13 mouse cellular contexts compared by ENCODE assay signal in the genomic region with DNA sequence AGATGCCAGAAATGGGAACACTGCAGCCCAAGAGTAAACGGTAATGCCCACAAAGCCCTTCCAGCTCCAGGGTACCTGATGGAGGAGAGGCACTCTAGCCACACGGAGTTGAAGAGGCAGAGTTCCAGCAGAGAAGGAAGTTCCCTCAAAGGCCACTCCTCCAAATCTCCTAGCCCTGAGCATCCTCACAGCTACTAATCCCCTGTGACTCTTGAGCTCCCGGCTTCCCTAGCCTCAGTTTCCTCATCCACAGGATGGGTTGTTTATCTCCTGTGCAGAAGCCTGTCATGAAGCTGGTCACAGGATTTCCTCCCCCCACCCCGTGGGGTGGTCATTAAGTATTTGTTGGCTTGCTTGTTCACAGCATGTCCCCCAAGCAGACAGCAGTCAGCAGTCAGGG. TPM values are rescaled to one million over a fixed set of nuclear protein-coding genes. Genes with fewer than 3 reads are reported as not detected.
DNase-seq lines count a peak whose midpoint lies in the region; ATAC-seq and TF ChIP-seq lines count a peak whose summit lies in the region.
"Had no signal": no experiment of that assay in that cellular context is flagged by ENCODE, and none has a peak within 500 bp of the region (broad histone marks: within the 10 kb centered on the region; RNA-seq: fewer than 3 reads in every experiment).

No protein-coding gene starts in this region.

- peak overlapping the region; percentile 2; the same call in 1 of the 2 replicates for H3K4me2 ChIP-seq in heart, embryonic 15.5 days
- no peak overlapping the region for H3K4me2 ChIP-seq in intestine, embryonic 16.5 days (ENCODE audit: low read depth, low read length)
- no peak overlapping the region for H3K4me2 ChIP-seq in midbrain, embryonic 14.5 days (ENCODE audit: low read length)
- H3K4me2 ChIP-seq: neural tube, embryonic 12.5 days had no signal

- WGBS in heart, embryonic 15.5 days: 43% methylated on average over 4 of the region's 4 CpGs
- 39% methylated on average over 4 of the region's 4 CpGs for WGBS in heart, adult 2 months
- 6% methylated on average over 4 of the region's 4 CpGs for WGBS in spleen, adult 2 months
- WGBS in intestine, embryonic 16.5 days: 51% methylated on average over 4 of the region's 4 CpGs
- 49% methylated on average over 4 of the region's 4 CpGs for WGBS in small intestine, adult 2 months
- 48% methylated on average over 4 of the region's 4 CpGs for WGBS in midbrain, embryonic 14.5 days

- H3K9me3 ChIP-seq in heart, embryonic 15.5 days (replicated peaks): no peaks in the 10 kb centered on the region
- no peaks in the 10 kb centered on the region for H3K9me3 ChIP-seq in intestine, embryonic 16.5 days (ENCODE audit: control insufficient read depth, low read length)
- no peaks in the 10 kb centered on the region for H3K9me3 ChIP-seq in midbrain, embryonic 14.5 days (ENCODE audit: control insufficient read depth, low read length)
- H3K9me3 ChIP-seq: neural tube, embryonic 12.5 days had no signal

- H3K27ac ChIP-seq in heart, embryonic 15.5 days: peak overlapping the region; percentile 38; the same call in 1 of the 2 replicates
- no peak overlapping the region; the same call in 1 of the 2 replicates for H3K27ac ChIP-seq in heart, adult 2 months
- peak overlapping the region; percentile 96 for H3K27ac ChIP-seq in spleen, adult 2 months (ENCODE audit: insufficient read depth, low read length)
- peak overlapping the region; percentile 15; the same call in 1 of the 2 replicates for H3K27ac ChIP-seq in intestine, embryonic 16.5 days (ENCODE audit: low read length)
- peak overlapping the region; percentile 52; the same call in 1 of the 2 replicates for H3K27ac ChIP-seq in small intestine, adult 2 months (ENCODE audit: insufficient read depth, low read depth, low read length)
- no peak overlapping the region for H3K27ac ChIP-seq in midbrain, embryonic 14.5 days (replicated peaks; ENCODE audit: low read depth, low read length)
- H3K27ac ChIP-seq: neural tube, embryonic 12.5 days had no signal

- no peaks in the 10 kb centered on the region for H3K27me3 ChIP-seq in heart, embryonic 15.5 days
- H3K27me3 ChIP-seq in heart, adult 2 months (ENCODE audit: control insufficient read depth, insufficient read depth, low read length): no peaks in the 10 kb centered on the region
- no peaks in the 10 kb centered on the region for H3K27me3 ChIP-seq in spleen, adult 2 months (ENCODE audit: control insufficient read depth, insufficient read depth, low read length)
- no peaks in the 10 kb centered on the region for H3K27me3 ChIP-seq in intestine, embryonic 16.5 days (replicated peaks; ENCODE audit: control insufficient read depth, insufficient read depth, low read length)
- H3K27me3 ChIP-seq in small intestine, adult 2 months (ENCODE audit: control insufficient read depth, insufficient read depth, low read length): no peaks in the 10 kb centered on the region
- H3K27me3 ChIP-seq in midbrain, embryonic 14.5 days (ENCODE audit: control insufficient read depth, insufficient read depth, low read length): no peaks in the 10 kb centered on the region
- H3K27me3 ChIP-seq: neural tube, embryonic 12.5 days had no signal

- no peak for TF ChIP-seq POLR2A in heart, adult 2 months (IDR thresholded peaks at IDR 0.05; ENCODE audit: insufficient read depth, low read depth, low read length)
- TF ChIP-seq POLR2A in spleen, adult 2 months (IDR thresholded peaks at IDR 0.05; ENCODE audit: low read depth, low read length): no peak
- no peak for TF ChIP-seq POLR2A in small intestine, adult 2 months (IDR thresholded peaks at IDR 0.05; ENCODE audit: low read depth, low read length)

- ATAC-seq in heart, embryonic 15.5 days (replicated peaks; ENCODE audit: insufficient number of reproducible peaks, insufficient read depth, low FRiP score, low read depth): no peak
- ATAC-seq in intestine, embryonic 16.5 days: no peak
- ATAC-seq in midbrain, embryonic 14.5 days (ENCODE audit: low FRiP score, low TSS enrichment): no peak

- H3K79me2 ChIP-seq in heart, adult 2 months (replicated peaks; ENCODE audit: control insufficient read depth, insufficient read depth, low read length): no peaks in the 10 kb centered on the region

- TF ChIP-seq EP300 in heart, adult 2 months (IDR thresholded peaks at IDR 0.05; ENCODE audit: insufficient read depth, low read depth, low read length): no peak

- H3K9ac ChIP-seq in heart, embryonic 15.5 days: no peak overlapping the region
- H3K9ac ChIP-seq in heart, adult 2 months (ENCODE audit: low read depth, low read length): no peak overlapping the region
- H3K9ac ChIP-seq in intestine, embryonic 16.5 days (ENCODE audit: low read depth, low read length): no peak overlapping the region
- H3K9ac ChIP-seq in midbrain, embryonic 14.5 days (replicated peaks; ENCODE audit: low read length): no peak overlapping the region
- H3K9ac ChIP-seq: neural tube, embryonic 12.5 days had no signal

- H3K4me3 ChIP-seq in heart, embryonic 15.5 days: 0 out of 2 replicates have a peak overlapping the region, but pooled peaks have one; percentile 2
- H3K4me3 ChIP-seq in heart, adult 2 months: no peak overlapping the region
- H3K4me3 ChIP-seq in spleen, adult 2 months (ENCODE audit: extremely low read depth, insufficient read depth, insufficient read length): peak overlapping the region; percentile 38; the same call in 1 of the 2 replicates
- H3K4me3 ChIP-seq in intestine, embryonic 16.5 days (ENCODE audit: low read length): no peak overlapping the region
- H3K4me3 ChIP-seq in small intestine, adult 2 months (ENCODE audit: low read depth, low read length): peak overlapping the region; percentile 45
- no peak overlapping the region for H3K4me3 ChIP-seq in midbrain, embryonic 14.5 days (replicated peaks; ENCODE audit: low read depth, low read length)
- H3K4me3 ChIP-seq: erythroblast, embryonic 14.5 days; neural tube, embryonic 12.5 days had no signal

- peaks cover 62% of the 10 kb centered on the region for H3K4me1 ChIP-seq in heart, embryonic 15.5 days (replicated peaks)
- H3K4me1 ChIP-seq in heart, adult 2 months (ENCODE audit: control insufficient read depth, insufficient read depth, low read length): peaks cover 11% of the 10 kb centered on the region
- H3K4me1 ChIP-seq in spleen, adult 2 months (ENCODE audit: control insufficient read depth, insufficient read depth, insufficient read length): peaks cover 56% of the 10 kb centered on the region; the same call in 1 of the 2 replicates
- H3K4me1 ChIP-seq in intestine, embryonic 16.5 days (ENCODE audit: control insufficient read depth, insufficient read depth, low read length): peaks cover 32% of the 10 kb centered on the region
- peaks cover 2% of the 10 kb centered on the region; the same call in 1 of the 2 replicates for H3K4me1 ChIP-seq in small intestine, adult 2 months (ENCODE audit: control insufficient read depth, insufficient read depth, insufficient read length, low read length)
- peaks cover 4% of the 10 kb centered on the region; the same call in 1 of the 2 replicates for H3K4me1 ChIP-seq in midbrain, embryonic 14.5 days (ENCODE audit: control insufficient read depth, insufficient read depth, low read length)

- no peaks in the 10 kb centered on the region for H3K36me3 ChIP-seq in heart, embryonic 15.5 days
- H3K36me3 ChIP-seq in heart, adult 2 months (ENCODE audit: control insufficient read depth, insufficient read depth, low read length): no peaks in the 10 kb centered on the region
- H3K36me3 ChIP-seq in spleen, adult 2 months (ENCODE audit: control insufficient read depth, insufficient read depth, low read length): peaks cover 5% of the 10 kb centered on the region; the same call in 1 of the 2 replicates
- no peaks in the 10 kb centered on the region for H3K36me3 ChIP-seq in intestine, embryonic 16.5 days (ENCODE audit: control insufficient read depth, insufficient read depth, low read length)
- no peaks in the 10 kb centered on the region for H3K36me3 ChIP-seq in small intestine, adult 2 months (ENCODE audit: control insufficient read depth, insufficient read depth, low read length)
- H3K36me3 ChIP-seq in midbrain, embryonic 14.5 days (ENCODE audit: control insufficient read depth, insufficient read depth, low read length): no peaks in the 10 kb centered on the region
- H3K36me3 ChIP-seq: neural tube, embryonic 12.5 days had no signal

- intact Hi-C loops in heart, adult 2 months (cut with DNase I): no loop called here

- no peak for DNase-seq in heart, adult 2 months
- DNase-seq in spleen, adult 2 months (ENCODE audit: low read depth in 1 of 2, low spot score in 2 of 2): no peak
- DNase-seq in spleen, postnatal 4 days (ENCODE audit: low spot score in 2 of 2): no peak
- no peak for DNase-seq in retina, embryonic 14.5 days (ENCODE audit: low spot score)
- DNase-seq in midbrain, embryonic 14.5 days: no peak
- DNase-seq: cerebellum, adult 8-10 months; lung, adult 2 months; right cerebral cortex, postnatal 25 days had no signal

- TF ChIP-seq CTCF in heart, adult 2 months (IDR thresholded peaks at IDR 0.05): no peak
- no peak for TF ChIP-seq CTCF in spleen, adult 2 months (IDR thresholded peaks at IDR 0.05; ENCODE audit: extremely low read depth, insufficient read depth, insufficient read length, insufficient replicate concordance)
- TF ChIP-seq CTCF in small intestine, adult 2 months (IDR thresholded peaks at IDR 0.05; ENCODE audit: extremely low read depth, insufficient read length, insufficient replicate concordance, low read depth, low read length): no peak

RNA-seq across cellular contexts. Expression of gene Relt, which starts 7.9 kb away (rescaled TPM):
- 2.5 and 4.9 TPM in 2 replicates for polyA plus RNA-seq in heart, embryonic 15.5 days (2015; fragmentation: Nextera tagmentation; extraction: Ambion mirVana)
- total RNA-seq in heart, adult 2 months (2021): 1 to 10 TPM; 4.6 to 5.5 TPM
- polyA plus RNA-seq in heart, adult 2 months (2012; rRNA removed): 6.4 and 7.2 TPM in 2 replicates
- polyA plus RNA-seq in spleen, adult 2 months (2012; rRNA removed): 79.2 and 97.8 TPM in 2 replicates
- 2.4 and 3.8 TPM in 2 replicates for polyA plus RNA-seq in intestine, embryonic 16.5 days (2015; fragmentation: Nextera tagmentation; extraction: Ambion mirVana)
- 7.0 and 9.5 TPM in 2 replicates for polyA plus RNA-seq in small intestine, adult 2 months (2012; rRNA removed)
- polyA plus RNA-seq in midbrain, embryonic 14.5 days (2014; fragmentation: Nextera tagmentation; extraction: Ambion mirVana): 3.9 and 4.5 TPM in 2 replicates

Comparison
In these comparisons a context has a peak if more than half of its experiments do, and no peak if none do; other contexts are left out.
1. H3K27ac ChIP-seq: peak in heart, embryonic 15.5 days (single experiment), spleen, adult 2 months (single experiment), intestine, embryonic 16.5 days (single experiment) and small intestine, adult 2 months (single experiment); none in heart, adult 2 months (single experiment) and midbrain, embryonic 14.5 days (single experiment).
2. H3K4me3 ChIP-seq: peak in heart, embryonic 15.5 days (single experiment), spleen, adult 2 months (single experiment) and small intestine, adult 2 months (single experiment); none in heart, adult 2 months (single experiment), intestine, embryonic 16.5 days (single experiment) and midbrain, embryonic 14.5 days (single experiment).